Mouse (Mus musculus) heart, adult 2 months (tissue): ENCODE measurements around the gene Dpf3. TPM values are rescaled to one million over a fixed set of nuclear protein-coding genes. Genes with fewer than 3 reads are reported as not detected.

ENCODE experiments used
- DNase-seq, 2 experiments: peaks; one replicate each; pipeline ENCODE4 v3.0.0; 2021
- H3K27ac ChIP-seq: fragments of 200-600 bp; 2 replicates; pipeline ENCODE4 v1.8.1; 2022
- H3K27me3 ChIP-seq: fragments of 200-500 bp; 2 replicates; pipeline ENCODE4 v1.6.1; 2012; ENCODE audit warnings: mild to moderate bottlenecking, low read length, inconsistent platforms, mixed read lengths; ENCODE audit not compliant: control insufficient read depth, insufficient read depth
- H3K36me3 ChIP-seq: fragments of 200-500 bp; 2 replicates; pipeline ENCODE4 v1.6.1; 2012; ENCODE audit warnings: low read length, inconsistent platforms; ENCODE audit not compliant: control insufficient read depth, insufficient read depth
- H3K4me1 ChIP-seq: fragments of 200-500 bp; 2 replicates; pipeline ENCODE4 v1.6.1; 2011; ENCODE audit warnings: low read length; ENCODE audit not compliant: control insufficient read depth, insufficient read depth
- H3K4me3 ChIP-seq: fragments of 200-600 bp; 2 replicates; pipeline ENCODE4 v1.8.1; 2022
- H3K79me2 ChIP-seq: fragments of 200-500 bp; replicated peaks from 2 replicates; pipeline ENCODE4 v1.6.1; 2012; ENCODE audit warnings: mild to moderate bottlenecking, inconsistent platforms, low read length, moderate library complexity, mixed read lengths; ENCODE audit not compliant: control insufficient read depth, insufficient read depth
- H3K9ac ChIP-seq: fragments of 200-500 bp; 2 replicates; pipeline ENCODE4 v1.6.1; 2012; ENCODE audit warnings: low read depth, mild to moderate bottlenecking, control low read depth, inconsistent platforms, low read length, mixed read lengths
- CTCF ChIP-seq: fragments of 200-600 bp; IDR thresholded peaks from 2 replicates; pipeline ENCODE4 v1.8.1; 2022; ENCODE audit warnings: antibody characterized with exemption, mild to moderate bottlenecking, moderate library complexity
- EP300 ChIP-seq: fragments of 200-500 bp; IDR thresholded peaks from 2 replicates; pipeline ENCODE4 v1.6.1; 2011; ENCODE audit warnings: low read depth, low read length, control low read depth; ENCODE audit not compliant: insufficient read depth
- POLR2A ChIP-seq: fragments of 200-500 bp; IDR thresholded peaks from 2 replicates; pipeline ENCODE4 v1.6.1; 2011; ENCODE audit warnings: mild to moderate bottlenecking, low read depth, low read length, control low read depth; ENCODE audit not compliant: insufficient read depth
- WGBS: fragments of 180-500 bp; shearing (Covaris S2); methylation state at CpG from one replicate; pipeline ENCODE4 v1.1.7; 2018; 5-methylcytosine and 5-hydroxymethylcytosine counted together
- intact Hi-C: fragments of 180-260 bp; cut with DNase I; formaldehyde crosslinking; loops from one replicate; pipeline ENCODE4 v1.15.1; 2025
- polyA plus RNA-seq: library from polyadenylated mRNA; depleted of rRNA; stranded (reverse); fragments of >200 nt; gene quantifications from 2 replicates; pipeline ENCODE4 v1.2.3, GENCODE M21; 2012
- total RNA-seq, 2 experiments: library from RNA; stranded (reverse); gene quantifications; 2 replicates each; pipeline ENCODE4 v1.2.3; 2021

The Dpf3 gene
- total and polyA plus RNA-seq, 3 experiments, result 9.1 to 18.8 (median 16.6) TPM

DNA sequence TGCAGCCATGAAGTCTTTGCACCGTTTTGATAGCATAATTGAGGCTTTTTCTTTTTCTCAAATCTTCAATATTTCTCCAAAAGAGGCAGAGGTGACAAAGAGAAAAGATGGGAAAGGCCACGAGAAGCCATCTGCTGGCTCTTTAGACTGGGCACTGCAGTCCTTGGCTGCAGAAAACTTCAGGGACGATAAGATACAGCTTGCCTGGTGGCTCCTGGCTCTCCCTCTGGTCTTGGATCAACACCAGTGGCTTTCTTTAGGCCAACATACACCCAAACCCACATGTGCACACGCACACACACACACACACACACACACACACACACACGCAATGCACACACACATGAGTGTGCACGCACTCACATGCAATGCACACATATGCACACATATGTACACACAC, 278.7 kb downstream of the Dpf3 start:
- no peak overlapping the region for H3K27ac ChIP-seq
- peaks cover 3% of the 10 kb centered on the region for H3K4me1 ChIP-seq

DNA sequence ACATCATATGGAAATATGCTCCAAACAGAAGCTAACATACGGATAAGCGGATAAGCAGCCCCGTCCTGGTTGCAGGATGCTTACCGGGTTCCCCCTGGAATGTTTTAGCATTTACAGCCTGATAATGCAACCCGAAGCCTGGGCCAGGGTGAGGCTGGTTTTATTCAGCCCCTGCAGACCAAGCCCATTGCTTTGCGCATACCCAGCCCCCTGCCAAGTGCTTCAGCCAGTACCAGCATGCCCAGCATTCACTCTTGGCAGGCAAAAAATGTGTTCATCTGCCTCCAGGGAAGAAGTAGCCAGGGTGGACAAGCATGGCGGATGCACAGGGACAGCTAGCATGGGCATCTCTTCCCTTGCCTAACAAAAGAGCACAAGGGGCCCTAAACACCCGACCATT, 279.5 kb downstream of the Dpf3 start:
- H3K27ac ChIP-seq, result no peak overlapping the region
- no peaks in the 10 kb centered on the region for H3K79me2 ChIP-seq
- no peaks in the 10 kb centered on the region for H3K36me3 ChIP-seq
- H3K4me3 ChIP-seq, result no peak overlapping the region
- intact Hi-C loops, result no loop called here
- peaks cover 3% of the 10 kb centered on the region for H3K4me1 ChIP-seq
- H3K9ac ChIP-seq, result no peak overlapping the region
- DNase-seq, result no peak
- H3K27me3 ChIP-seq, result no peaks in the 10 kb centered on the region
- WGBS, result 52% methylated on average over 8 of the region's 8 CpGs
- TF ChIP-seq CTCF (no peak), EP300 (no peak), POLR2A (no peak)

More for the DNA sequence above, 278.7 kb downstream of the Dpf3 start:
- intact Hi-C loops, result no loop called here
- Histone ChIP-seq H3K4me3 (no peak overlapping the region), H3K9ac (no peak overlapping the region), H3K79me2 (no peaks in the 10 kb centered on the region), H3K36me3 (no peaks in the 10 kb centered on the region), H3K27me3 (no peaks in the 10 kb centered on the region)
- TF ChIP-seq POLR2A (no peak), CTCF (no peak), EP300 (no peak)
- 61% methylated on average over 6 of the region's 6 CpGs for WGBS
- no peak for DNase-seq

DNA sequence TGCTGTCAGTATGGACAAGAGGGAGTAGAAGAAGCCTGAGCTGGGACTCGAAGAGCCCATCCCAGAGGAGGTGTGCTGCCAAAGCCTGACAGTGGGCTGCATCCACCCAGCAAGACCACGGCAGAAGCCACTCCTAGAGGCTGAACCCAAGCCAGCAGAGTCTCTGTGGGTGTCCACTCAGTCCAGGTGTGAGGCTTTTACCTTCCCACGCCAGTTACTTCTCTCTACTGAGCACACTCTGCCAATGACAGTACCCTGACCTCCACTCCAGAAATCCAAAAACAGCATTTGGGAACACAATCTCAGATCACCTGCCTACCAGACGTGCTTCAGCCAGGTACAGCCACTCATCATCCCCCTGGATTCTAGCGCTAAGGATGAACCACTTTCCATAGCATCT, 280.0 kb downstream of the Dpf3 start:
- Histone ChIP-seq H3K9ac (no peak overlapping the region), H3K27me3 (no peaks in the 10 kb centered on the region), H3K27ac (no peak overlapping the region), H3K79me2 (no peaks in the 10 kb centered on the region), H3K4me1 (peaks cover 3% of the 10 kb centered on the region), H3K36me3 (no peaks in the 10 kb centered on the region), H3K4me3 (no peak overlapping the region)
- 73% methylated on average over 5 of the region's 5 CpGs for WGBS
- intact Hi-C loops, result no loop called here
- DNase-seq, result no peak
- no peak for TF ChIP-seq POLR2A
- TF ChIP-seq CTCF, result no peak
- no peak for TF ChIP-seq EP300

DNA sequence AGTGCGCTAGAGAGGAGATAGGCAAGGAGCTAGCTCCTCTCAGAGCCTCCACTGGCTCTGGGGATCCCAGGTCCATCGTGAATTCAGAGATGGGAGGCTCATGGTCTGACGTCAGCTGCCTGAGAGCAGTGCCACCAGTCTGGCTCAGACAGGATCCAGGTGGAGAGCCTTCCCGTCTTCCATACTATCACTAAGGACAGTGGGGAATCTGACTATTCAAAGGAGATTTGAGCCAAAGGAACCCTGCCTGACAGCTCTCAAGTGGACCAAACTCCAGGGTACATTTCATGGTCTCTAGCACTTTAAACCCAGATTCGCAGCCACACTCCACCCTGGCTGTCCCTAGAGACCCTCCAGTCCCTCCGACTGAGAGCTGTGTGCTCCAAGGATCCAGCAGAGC, 280.6 kb downstream of the Dpf3 start:
- H3K27ac ChIP-seq, result no peak overlapping the region
- no peaks in the 10 kb centered on the region for H3K79me2 ChIP-seq
- H3K36me3 ChIP-seq, result no peaks in the 10 kb centered on the region
- 52% methylated on average over 6 of the region's 6 CpGs for WGBS
- no peak for TF ChIP-seq EP300
- TF ChIP-seq CTCF, result no peak
- TF ChIP-seq POLR2A, result no peak
- H3K4me1 ChIP-seq, result peaks cover 3% of the 10 kb centered on the region
- H3K9ac ChIP-seq, result no peak overlapping the region
- H3K4me3 ChIP-seq, result no peak overlapping the region
- DNase-seq, result no peak
- intact Hi-C loops, result no loop called here
- no peaks in the 10 kb centered on the region for H3K27me3 ChIP-seq

DNA sequence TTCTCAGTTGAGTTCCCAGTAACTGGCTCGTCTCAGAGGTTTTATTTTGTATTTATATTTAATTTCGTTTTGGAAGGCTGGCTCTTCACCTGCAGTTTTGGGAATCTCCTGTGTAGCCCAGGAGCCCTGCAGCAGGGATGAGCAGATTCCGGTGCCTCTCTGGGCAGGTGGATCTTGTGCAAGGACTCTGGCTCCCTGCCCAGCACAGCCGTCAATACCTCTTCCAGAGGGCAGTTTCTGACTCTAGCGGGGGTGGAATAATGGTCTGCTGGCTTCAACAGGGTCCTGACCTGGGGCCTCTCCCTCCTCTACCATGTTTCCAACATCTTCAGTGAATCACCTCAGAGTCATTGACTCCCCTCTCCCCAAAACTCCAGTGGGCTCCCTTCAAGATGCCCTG, 283.2 kb downstream of the Dpf3 start:
- Histone ChIP-seq H3K4me1 (peaks cover 3% of the 10 kb centered on the region), H3K9ac (no peak overlapping the region), H3K4me3 (no peak overlapping the region), H3K27me3 (no peaks in the 10 kb centered on the region), H3K36me3 (no peaks in the 10 kb centered on the region), H3K79me2 (no peaks in the 10 kb centered on the region), H3K27ac (no peak overlapping the region)
- DNase-seq, result peak in 1 of 2 experiments; percentile 13
- WGBS, result 51% methylated on average over 5 of the region's 5 CpGs
- TF ChIP-seq EP300, result no peak
- TF ChIP-seq CTCF, result no peak
- intact Hi-C loops, result no loop called here

DNA sequence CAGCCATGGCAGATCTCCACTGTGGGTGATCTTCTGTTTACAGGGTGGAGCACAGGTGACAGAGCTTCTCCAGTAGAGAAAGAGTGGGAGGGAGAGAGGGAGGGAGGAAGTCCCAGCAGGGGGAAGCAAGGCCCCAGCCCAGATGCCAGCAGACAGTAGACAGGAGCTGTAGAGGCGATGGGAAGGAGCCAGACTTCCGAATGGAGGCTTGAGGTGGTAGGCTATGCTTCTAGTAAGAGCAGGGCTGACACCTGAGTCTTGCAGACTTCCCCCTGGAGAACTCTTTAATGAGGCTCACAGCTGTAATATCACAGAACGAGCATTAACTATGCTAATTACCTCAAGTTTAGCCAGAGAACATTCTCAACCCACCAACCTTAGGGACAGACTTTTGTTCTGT, 285.8 kb downstream of the Dpf3 start:
- no peak for TF ChIP-seq EP300
- no peak for TF ChIP-seq POLR2A
- TF ChIP-seq CTCF, result no peak
- H3K9ac ChIP-seq, result no peak overlapping the region
- WGBS, result 58% methylated on average over 3 of the region's 3 CpGs
- DNase-seq, result no peak
- no peaks in the 10 kb centered on the region for H3K27me3 ChIP-seq
- no peaks in the 10 kb centered on the region for H3K36me3 ChIP-seq
- no peaks in the 10 kb centered on the region for H3K79me2 ChIP-seq
- no peak overlapping the region for H3K27ac ChIP-seq
- intact Hi-C loops, result no loop called here
- no peak overlapping the region for H3K4me3 ChIP-seq
- no peaks in the 10 kb centered on the region for H3K4me1 ChIP-seq
